Mouse (Mus musculus) midbrain, embryonic 11.5 days (tissue): Measurements from ENCODE around the gene Etnppl. TPM values are rescaled to one million over a fixed set of nuclear protein-coding genes. Genes with fewer than 3 reads are reported as not detected.

Source experiments
- ATAC-seq: fragments of 200-750 bp; cut with Nextera tagmentation; 2 replicates; pipeline ENCODE4 v1.8.0; 2017; ENCODE audit warnings: moderate TSS enrichment, moderate library complexity; ENCODE audit not compliant: low FRiP score
- DNase-seq: peaks from one replicate; pipeline ENCODE4 v3.0.0; 2015; ENCODE audit warnings: low spot score; ENCODE audit errors: missing footprints
- H3K27ac ChIP-seq: fragments of 300-500 bp; sonication (generic); 2 replicates; pipeline ENCODE4 v1.5.1; 2014; ENCODE audit warnings: low read depth, low read length
- H3K27me3 ChIP-seq: fragments of 300-500 bp; sonication (generic); 2 replicates; pipeline ENCODE4 v1.6.1; 2014; ENCODE audit warnings: mild to moderate bottlenecking, low read length, moderate library complexity, mixed read lengths; ENCODE audit not compliant: control insufficient read depth, insufficient read depth
- H3K36me3 ChIP-seq: fragments of 300-500 bp; sonication (generic); 2 replicates; pipeline ENCODE4 v1.6.1; 2014; ENCODE audit warnings: mild to moderate bottlenecking, low read length, moderate library complexity, mixed read lengths; ENCODE audit not compliant: control insufficient read depth, insufficient read depth
- H3K4me1 ChIP-seq: fragments of 300-500 bp; sonication (generic); 2 replicates; pipeline ENCODE4 v1.6.1; 2014; ENCODE audit warnings: low read length; ENCODE audit not compliant: control insufficient read depth, insufficient read depth
- H3K4me2 ChIP-seq: fragments of 300-500 bp; sonication (generic); 2 replicates; pipeline ENCODE4 v1.6.1; 2014; ENCODE audit warnings: mild to moderate bottlenecking, moderate library complexity
- H3K4me3 ChIP-seq: fragments of 300-500 bp; sonication (generic); 2 replicates; pipeline ENCODE4 v1.5.1; 2014; ENCODE audit warnings: low read depth, low read length
- H3K9ac ChIP-seq: fragments of 300-500 bp; sonication (generic); 2 replicates; pipeline ENCODE4 v1.6.1; 2014; ENCODE audit warnings: low read length
- H3K9me3 ChIP-seq: fragments of 300-500 bp; sonication (generic); 2 replicates; pipeline ENCODE4 v1.6.1; 2016; ENCODE audit warnings: low read length; ENCODE audit not compliant: control insufficient read depth
- WGBS: fragments of 180-500 bp; shearing (Covaris S2); extraction: QIAGEN DNeasy Blood & Tissue Kit; methylation state at CpG from one replicate; pipeline ENCODE4 v1.1.7; 2014; 5-methylcytosine and 5-hydroxymethylcytosine counted together
- polyA plus RNA-seq: library from polyadenylated mRNA; unstranded; fragments of >200 nt; fragmentation: Nextera tagmentation; extraction: Ambion mirVana; gene quantifications from 2 replicates; pipeline ENCODE4 v1.2.1, GENCODE M21; 2014

Etnppl gene
- polyA plus RNA-seq, 1 experiment from 2014 or later: not detected

DNA sequence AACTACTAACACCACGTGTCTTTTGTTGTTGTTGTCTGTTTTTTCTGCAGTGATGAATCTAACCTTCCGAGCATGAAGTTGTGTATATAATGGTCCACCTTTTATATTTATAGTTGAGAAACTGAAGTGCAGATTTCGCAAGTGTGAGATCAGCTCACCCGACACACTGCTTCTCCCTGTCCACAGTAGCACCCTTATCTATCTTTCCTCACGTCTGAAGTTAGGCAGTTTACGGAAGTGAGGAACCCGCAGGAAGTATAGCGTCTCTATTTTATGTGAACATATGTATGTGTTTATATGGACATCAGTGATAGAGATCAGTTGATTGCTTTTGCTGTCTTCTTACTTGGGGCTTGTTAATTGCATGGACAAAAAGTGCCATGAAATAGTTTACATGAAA is 22.2 kb upstream of the Etnppl start:
- H3K4me2 ChIP-seq: no peak overlapping the region
- no peak overlapping the region for H3K4me3 ChIP-seq
- H3K36me3 ChIP-seq: no peaks in the 10 kb centered on the region
- DNase-seq (peak; percentile 19), ATAC-seq (no peak)
- no peaks in the 10 kb centered on the region for H3K9me3 ChIP-seq
- no peaks in the 10 kb centered on the region for H3K4me1 ChIP-seq
- no peak overlapping the region for H3K9ac ChIP-seq
- no peak overlapping the region for H3K27ac ChIP-seq
- no peaks in the 10 kb centered on the region for H3K27me3 ChIP-seq
- 91% methylated on average over 8 of the region's 8 CpGs for WGBS

DNA sequence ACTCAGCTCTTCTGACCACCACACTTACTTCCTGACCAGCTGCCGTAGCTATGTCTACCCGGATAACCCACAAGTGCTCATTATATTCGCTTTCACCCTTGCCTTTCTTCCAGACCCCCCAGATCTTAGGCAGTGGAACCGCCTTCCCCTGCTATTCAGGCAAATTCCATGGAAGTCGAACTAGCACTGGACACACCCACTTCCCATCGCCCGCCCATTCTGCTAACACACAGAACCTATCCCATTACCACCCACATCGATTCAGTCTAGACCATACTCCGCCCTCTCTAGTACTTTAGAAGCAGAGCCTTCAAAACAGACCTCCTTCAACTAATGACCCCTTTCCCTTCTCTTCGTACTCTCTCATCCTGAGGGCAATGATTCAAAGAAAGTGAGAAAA is 15.8 kb upstream of the Etnppl start:
- no peak overlapping the region for H3K27ac ChIP-seq
- H3K4me2 ChIP-seq: no peak overlapping the region
- no peak for DNase-seq
- no peak overlapping the region for H3K9ac ChIP-seq
- no peaks in the 10 kb centered on the region for H3K27me3 ChIP-seq
- no peak overlapping the region for H3K4me3 ChIP-seq
- 75% methylated on average over 10 of the region's 10 CpGs for WGBS
- H3K9me3 ChIP-seq: no peaks in the 10 kb centered on the region
- no peaks in the 10 kb centered on the region for H3K4me1 ChIP-seq
- ATAC-seq: no peak
- H3K36me3 ChIP-seq: no peaks in the 10 kb centered on the region

- DNase-seq: no peak
- Histone ChIP-seq H3K4me2 (no peak overlapping the region), H3K27ac (no peak overlapping the region), H3K36me3 (no peaks in the 10 kb centered on the region), H3K4me3 (no peak overlapping the region), H3K27me3 (no peaks in the 10 kb centered on the region), H3K9ac (no peak overlapping the region), H3K4me1 (no peaks in the 10 kb centered on the region), H3K9me3 (no peaks in the 10 kb centered on the region)
- 83% methylated on average over 2 of the region's 2 CpGs for WGBS
- ATAC-seq: no peak
Measured at GRCm38 (mm10) chr3:130607924-130608323, 9.3 kb upstream of the Etnppl start.

DNA sequence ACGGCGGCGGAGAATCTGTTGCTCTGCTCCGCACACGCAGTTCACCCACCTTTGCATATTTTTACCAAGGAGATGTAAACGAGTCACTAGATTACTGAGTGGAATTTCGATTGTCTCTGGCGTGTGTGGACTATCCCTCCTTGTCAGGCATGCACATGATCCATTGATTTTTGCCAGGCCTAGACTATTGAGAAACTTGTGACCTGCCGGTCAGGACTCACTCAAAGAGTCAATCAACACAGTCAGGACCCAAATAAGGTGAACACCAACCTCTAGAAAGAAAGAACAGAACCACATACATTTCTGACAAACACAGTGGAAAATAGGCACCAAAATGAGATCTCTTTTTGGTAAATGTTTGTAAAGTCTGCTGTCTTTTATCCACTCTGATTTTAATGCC is 2.8 kb upstream of the Etnppl start:
- no peak overlapping the region for H3K4me2 ChIP-seq
- H3K27me3 ChIP-seq: no peaks in the 10 kb centered on the region
- no peaks in the 10 kb centered on the region for H3K4me1 ChIP-seq
- no peak overlapping the region for H3K4me3 ChIP-seq
- H3K9me3 ChIP-seq: no peaks in the 10 kb centered on the region
- no peak overlapping the region for H3K27ac ChIP-seq
- DNase-seq (no peak), ATAC-seq (no peak)
- H3K9ac ChIP-seq: no peak overlapping the region
- WGBS: 90% methylated on average over 9 of the region's 9 CpGs
- no peaks in the 10 kb centered on the region for H3K36me3 ChIP-seq

DNA sequence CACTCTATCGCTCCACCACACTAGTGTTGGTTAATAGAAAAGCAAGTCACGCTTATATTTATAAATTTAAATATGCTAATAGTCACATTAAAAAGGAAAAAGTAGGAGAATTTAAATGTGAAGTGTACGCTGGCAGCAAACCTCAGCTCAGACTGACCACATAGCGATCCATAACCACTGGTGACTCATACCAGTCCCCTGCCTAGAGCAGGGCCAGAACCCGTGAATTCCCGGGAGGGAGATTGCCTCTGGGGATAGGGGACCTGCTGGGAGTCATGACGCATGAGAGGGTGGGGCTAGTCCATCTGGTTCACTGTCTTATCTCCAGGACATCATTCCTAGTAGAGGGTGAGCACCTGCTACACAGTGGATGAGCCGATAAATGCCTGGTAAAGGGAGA is 1.6 kb upstream of the Etnppl start:
- no peak overlapping the region for H3K4me2 ChIP-seq
- no peak overlapping the region for H3K27ac ChIP-seq
- WGBS: 63% methylated on average over 8 of the region's 8 CpGs
- no peaks in the 10 kb centered on the region for H3K36me3 ChIP-seq
- H3K4me1 ChIP-seq: no peaks in the 10 kb centered on the region
- no peaks in the 10 kb centered on the region for H3K27me3 ChIP-seq
- no peak for ATAC-seq
- no peak overlapping the region for H3K9ac ChIP-seq
- DNase-seq: no peak
- H3K9me3 ChIP-seq: no peaks in the 10 kb centered on the region
- no peak overlapping the region for H3K4me3 ChIP-seq

GRCm38 (mm10) chr3:130620517-130621146 is 3.4 kb downstream of the Etnppl start:
- H3K4me3 ChIP-seq: no peak overlapping the region
- no peaks in the 10 kb centered on the region for H3K9me3 ChIP-seq
- H3K4me1 ChIP-seq: no peaks in the 10 kb centered on the region
- H3K27me3 ChIP-seq: no peaks in the 10 kb centered on the region
- 77% methylated on average over 12 of the region's 12 CpGs for WGBS
- DNase-seq (no peak), ATAC-seq (no peak)
- H3K36me3 ChIP-seq: no peaks in the 10 kb centered on the region
- H3K27ac ChIP-seq: no peak overlapping the region
- H3K9ac ChIP-seq: no peak overlapping the region
- H3K4me2 ChIP-seq: no peak overlapping the region

DNA sequence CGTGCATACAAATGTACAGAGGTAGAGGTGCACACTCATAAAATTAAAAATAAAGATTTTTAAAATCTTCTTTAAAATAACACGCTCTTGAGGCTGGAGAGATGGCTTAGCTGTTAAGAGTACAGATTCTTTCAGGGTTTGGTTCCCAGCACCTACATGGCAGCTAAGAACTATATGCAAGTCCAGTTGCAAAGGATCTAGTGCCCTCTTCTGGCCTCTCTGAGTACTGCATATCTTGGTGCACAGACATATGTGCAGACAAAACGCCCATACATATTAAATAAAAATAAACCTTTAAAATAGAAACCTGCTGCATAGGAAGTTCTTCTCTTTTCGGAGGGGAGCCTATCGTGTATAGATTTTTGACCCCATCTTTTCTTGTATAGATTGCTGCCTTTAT is 11.1 kb downstream of the Etnppl start:
- H3K9ac ChIP-seq: no peak overlapping the region
- H3K9me3 ChIP-seq: no peaks in the 10 kb centered on the region
- DNase-seq (no peak), ATAC-seq (no peak)
- no peak overlapping the region for H3K4me3 ChIP-seq
- no peaks in the 10 kb centered on the region for H3K27me3 ChIP-seq
- 92% methylated on average over 5 of the region's 5 CpGs for WGBS
- H3K27ac ChIP-seq: no peak overlapping the region
- no peak overlapping the region for H3K4me2 ChIP-seq
- H3K4me1 ChIP-seq: no peaks in the 10 kb centered on the region
- H3K36me3 ChIP-seq: no peaks in the 10 kb centered on the region

GRCm38 (mm10) chr3:130633859-130634258 is 16.6 kb downstream of the Etnppl start:
- Histone ChIP-seq H3K36me3 (no peaks in the 10 kb centered on the region), H3K4me1 (no peaks in the 10 kb centered on the region), H3K9me3 (no peaks in the 10 kb centered on the region), H3K4me3 (no peak overlapping the region), H3K27me3 (no peaks in the 10 kb centered on the region), H3K4me2 (no peak overlapping the region), H3K27ac (no peak overlapping the region), H3K9ac (no peak overlapping the region)
- no peak for ATAC-seq
- 82% methylated on average over 5 of the region's 5 CpGs for WGBS
- no peak for DNase-seq

GRCm38 (mm10) chr3:130646110-130646810 is 29.0 kb downstream of the Etnppl start:
- no peak overlapping the region for H3K9ac ChIP-seq
- no peaks in the 10 kb centered on the region for H3K4me1 ChIP-seq
- ATAC-seq: no peak
- no peak overlapping the region for H3K4me2 ChIP-seq
- no peak overlapping the region for H3K27ac ChIP-seq
- H3K9me3 ChIP-seq: no peaks in the 10 kb centered on the region
- no peaks in the 10 kb centered on the region for H3K36me3 ChIP-seq
- DNase-seq: no peak
- no peak overlapping the region for H3K4me3 ChIP-seq
- no peaks in the 10 kb centered on the region for H3K27me3 ChIP-seq
- 81% methylated on average over 11 of the region's 11 CpGs for WGBS
